Mouse (Mus musculus) thymus, adult 2 months (tissue): ENCODE measurements at regions not wholly inside any gene's neighbourhood (a gene's known extent, or its start where the extent isn't known, plus 50 kb on each side); places are given as distances from the start of the nearest gene placed in this dataset.

Experiments used
- CTCF ChIP-seq: fragments of 200-500 bp; IDR thresholded peaks from 2 replicates; pipeline ENCODE4 v1.5.1; 2012; ENCODE audit warnings: mild to moderate bottlenecking, control low read depth, low read length, moderate library complexity, borderline replicate concordance; ENCODE audit not compliant: control insufficient read depth, poor library complexity, insufficient read depth; ENCODE audit errors: extremely low read depth
- POLR2A ChIP-seq: fragments of 200-500 bp; IDR thresholded peaks from 2 replicates; pipeline ENCODE4 v1.6.1; 2012; ENCODE audit warnings: mild to moderate bottlenecking, low read length, control low read depth, moderate library complexity; ENCODE audit not compliant: control insufficient read depth, poor library complexity, insufficient read depth; ENCODE audit errors: extremely low read depth

GRCm38 (mm10) chr9:49948546-49948945, 149.8 kb upstream of the Ncam1 start:
- TF ChIP-seq CTCF (no peak), POLR2A (no peak)
